Mouse (Mus musculus): ENCODE data around the gene Treml1. TPM values are rescaled to one million over a fixed set of nuclear protein-coding genes. Genes with fewer than 3 reads are reported as not detected.

Treml1 gene
- total RNA-seq, 2 experiments from 2014 or later: 0.31 TPM; not detected in 1

DNA sequence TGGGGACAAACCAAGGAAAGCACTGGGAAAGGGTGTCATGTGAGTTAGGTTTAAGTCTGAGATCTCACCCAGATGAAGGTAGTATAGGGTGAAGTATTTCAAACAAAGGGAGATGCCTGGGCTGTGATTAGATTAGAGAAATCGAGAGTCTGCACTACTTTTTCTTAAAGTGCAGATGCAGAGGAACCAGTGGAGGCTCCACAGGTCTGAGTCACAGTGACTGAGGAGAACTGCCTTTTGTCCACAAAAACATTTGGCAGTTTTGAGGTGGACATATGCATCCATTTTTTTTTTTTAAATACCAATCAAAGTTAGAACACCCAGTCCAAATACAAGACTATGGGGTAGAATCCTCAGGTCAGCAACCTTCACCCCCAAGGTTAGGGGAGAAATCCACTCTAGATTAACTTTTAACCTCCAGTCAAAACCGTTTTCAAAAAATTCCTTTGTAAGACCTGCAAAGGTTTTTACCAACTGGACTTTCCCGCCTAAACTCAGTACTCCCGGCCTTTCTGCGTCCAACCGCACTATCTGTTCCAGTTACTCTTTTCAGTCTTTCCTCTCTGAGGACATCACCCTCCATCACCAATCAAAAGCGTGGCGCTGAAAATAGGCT is 48.3 kb downstream of the Treml1 start:
- intact Hi-C loops (cut with DNase I): no loop called here
- DNase-seq: no peak

DNA sequence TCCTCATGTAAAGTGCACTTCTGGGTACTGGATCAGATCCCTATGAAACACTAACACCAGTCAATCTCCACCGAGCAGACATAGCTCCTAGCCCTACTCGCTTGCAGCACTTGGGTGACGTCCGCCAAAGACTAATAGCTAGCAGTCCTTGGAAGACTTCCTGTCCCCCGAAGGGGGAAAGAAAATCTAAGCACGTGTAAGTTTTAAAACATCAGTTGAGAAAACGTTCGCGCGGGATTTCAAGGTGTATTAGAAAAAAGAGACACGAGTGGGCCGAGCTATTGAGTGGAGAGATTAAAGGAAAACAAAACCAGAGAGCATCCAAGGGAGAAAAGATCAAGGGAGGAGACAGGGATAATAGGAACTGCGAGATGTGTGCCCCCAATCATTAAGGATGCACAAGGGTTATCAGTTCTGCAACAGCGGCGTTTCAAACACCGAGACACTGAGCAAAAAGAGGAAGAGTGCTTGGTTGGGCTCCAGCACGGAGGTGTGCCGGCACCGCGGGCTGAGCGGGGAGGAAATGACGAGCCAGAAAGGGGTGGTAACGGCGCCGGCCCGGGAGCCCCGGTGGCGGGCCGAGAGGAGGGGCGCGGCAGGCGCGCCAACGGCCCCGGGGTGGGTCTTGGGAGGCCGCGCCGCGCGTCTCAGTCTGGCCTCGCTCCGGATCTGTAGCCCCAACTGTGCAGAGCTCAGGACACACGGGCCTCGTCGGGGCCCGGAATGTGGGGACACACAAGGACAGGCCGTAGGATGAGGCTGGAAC is 49.0 kb downstream of the Treml1 start:
- intact Hi-C loops (cut with DNase I): no loop called here
- DNase-seq: peak; percentile 81

DNA sequence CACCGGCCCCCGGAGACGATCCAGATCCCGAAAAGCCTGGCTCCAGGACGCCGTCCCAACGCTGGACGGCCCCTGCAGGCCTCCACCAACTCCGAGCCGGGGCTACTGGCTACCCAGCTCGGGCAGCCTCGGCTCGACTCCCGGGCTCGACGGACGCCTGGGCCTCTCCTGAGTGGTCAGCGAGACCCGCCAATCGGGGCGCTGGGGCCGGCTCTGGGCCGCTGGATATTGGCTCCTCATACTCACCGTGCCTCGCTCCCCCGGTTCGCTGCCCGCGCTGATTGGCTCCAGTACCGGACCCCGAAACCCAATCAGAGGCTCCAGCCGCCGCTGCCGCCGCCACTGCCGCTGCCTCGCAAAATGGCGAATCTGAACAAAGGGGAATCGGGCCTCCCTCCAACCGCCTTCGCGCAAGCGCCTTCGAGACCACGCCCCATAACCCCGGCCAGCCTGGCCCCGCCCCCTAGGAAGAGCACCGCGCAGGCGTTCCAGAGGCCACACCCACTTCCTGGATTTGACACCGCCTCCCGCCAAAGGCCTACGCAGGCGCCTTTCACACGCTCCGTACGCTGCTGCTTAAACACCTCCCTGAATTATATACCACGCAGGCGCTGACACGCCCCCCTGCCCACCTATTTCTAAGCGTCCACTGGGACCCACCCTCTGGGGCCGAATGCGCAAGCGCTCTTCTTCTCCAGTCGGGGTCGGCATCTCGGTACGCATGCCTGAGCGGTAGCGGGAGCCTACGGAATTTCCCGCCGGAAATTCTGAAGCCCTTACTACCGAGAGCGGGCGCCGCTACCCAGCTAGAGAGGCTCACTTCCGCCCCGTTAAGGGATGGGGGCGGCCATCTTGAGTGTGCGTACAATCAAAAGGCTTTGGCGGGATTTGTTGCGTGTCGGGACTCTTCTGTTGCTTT is 49.9 kb downstream of the Treml1 start, which contains the start of the genes Nfya and Oard1:
Nfya (minus strand) TSS at position 527 of the 919 bp plus-strand sequence.
Oard1 (plus strand) TSS at position 635 of the 919 bp plus-strand sequence.
- DNase-seq: peak; percentile 100
- intact Hi-C loops (cut with DNase I): no loop called here

DNA sequence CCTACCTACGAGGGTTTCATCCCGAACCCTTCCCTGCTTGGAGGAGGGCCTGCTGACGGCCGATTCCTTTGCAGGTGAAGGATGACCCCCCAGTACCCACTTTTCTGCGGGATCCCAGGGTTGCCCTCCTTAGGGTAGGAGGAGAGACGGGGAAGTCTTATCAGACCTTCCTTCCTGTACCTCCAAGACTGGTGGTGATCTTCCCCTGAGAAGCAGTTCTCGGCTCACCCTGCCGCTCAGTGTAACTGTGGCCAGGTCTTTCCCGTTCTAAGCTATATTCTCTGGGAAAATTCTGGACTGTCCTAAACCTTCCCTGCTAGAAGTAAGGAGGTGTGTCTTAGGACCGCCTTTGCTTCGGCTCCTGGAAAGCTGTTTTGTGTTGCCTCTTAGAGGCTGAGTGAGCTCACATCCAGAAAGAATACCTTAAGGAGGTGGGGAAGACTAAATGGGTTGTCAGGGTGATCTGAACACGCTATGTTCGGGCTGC is 50.6 kb downstream of the Treml1 start:
- DNase-seq: no peak
- intact Hi-C loops (cut with DNase I): no loop called here

DNA sequence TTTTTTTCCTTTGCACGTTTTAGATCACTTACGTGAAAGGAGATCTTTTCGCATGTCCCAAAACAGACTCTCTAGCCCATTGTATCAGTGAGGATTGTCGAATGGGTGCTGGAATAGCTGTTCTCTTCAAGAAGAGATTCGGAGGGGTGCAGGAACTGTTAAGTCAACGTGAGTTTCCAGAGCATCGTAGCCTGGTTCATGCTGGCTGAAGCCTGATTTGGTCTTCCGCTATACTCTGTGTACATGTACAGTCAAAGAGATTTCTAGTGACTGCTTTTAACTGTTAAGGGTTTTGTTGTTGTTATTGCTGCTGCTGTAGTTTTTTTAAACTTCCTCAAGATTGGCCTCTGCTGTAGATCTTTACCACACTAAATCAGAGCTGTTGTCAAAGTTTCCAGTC is 51.5 kb downstream of the Treml1 start:
- DNase-seq: no peak
- intact Hi-C loops (cut with DNase I): no loop called here

DNA sequence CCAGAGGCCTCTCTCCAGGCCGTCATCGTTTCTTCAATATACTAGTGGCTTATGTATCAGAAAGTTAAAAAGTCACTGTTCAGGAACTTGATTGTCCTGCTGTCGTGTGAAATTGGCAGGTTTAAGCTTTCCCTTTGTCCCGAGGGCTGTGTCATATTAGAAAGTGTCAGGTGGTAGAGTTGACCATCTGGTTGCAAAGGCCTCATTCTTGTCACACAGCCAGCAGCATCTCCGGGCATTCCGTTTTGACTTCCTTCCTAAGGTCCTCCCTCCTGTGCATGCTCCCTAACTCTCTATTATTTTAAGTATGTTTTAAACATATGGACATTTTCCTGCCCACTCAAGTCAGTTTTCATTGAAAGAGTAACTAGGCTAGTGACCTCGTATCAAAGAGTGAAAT is 56.3 kb downstream of the Treml1 start:
- intact Hi-C loops (cut with DNase I): loop anchor here (2.0 kb wide), 1 partner anchor 51 kb away; no protein-coding TSS in a partner anchor
- peak in 1 of 2 experiments; percentile 62 for DNase-seq

Other genes with a start within 250 kb of the Treml1 start
- gene 9830107B12Rik, start 213.6 kb upstream of the Treml1 start, total RNA-seq (2021): not detected
- gene A530064D06Rik, start 192.6 kb upstream of the Treml1 start, total RNA-seq (2021): not detected
- gene Trem1, start 127.1 kb upstream of the Treml1 start, total RNA-seq (2021): under 1 TPM; 0.12 to 0.15 TPM
- not detected for gene Trem3, start 112.1 kb upstream of the Treml1 start, total RNA-seq (2021)
- under 1 TPM; 0.14 to 0.97 TPM for gene Treml4, start 95.6 kb upstream of the Treml1 start, total RNA-seq (2021)
- gene Treml2, start 60.4 kb upstream of the Treml1 start, total RNA-seq (2021): under 1 TPM; 0.42 to 0.69 TPM
- gene B430306N03Rik, start 43.8 kb upstream of the Treml1 start, total RNA-seq (2021): under 1 TPM in 1 of 2 experiments, not detected in 1; 0.15 TPM
- 1 to 10 TPM; 1.3 to 1.6 TPM for gene Trem2, start 13.5 kb upstream of the Treml1 start, total RNA-seq (2021)
- gene Nfya, start 50.0 kb downstream of the Treml1 start, total RNA-seq (2021): 10 to 100 TPM; 22.0 to 29.9 TPM
- 10 to 100 TPM; 11.5 to 16.4 TPM for gene Oard1, start 50.1 kb downstream of the Treml1 start, total RNA-seq (2021)
- 100 to 1,000 TPM; 227 to 228 TPM for gene Apobec2, start 73.0 kb downstream of the Treml1 start, total RNA-seq (2021)
- gene Tspo2, start 91.6 kb downstream of the Treml1 start, total RNA-seq (2021): 1 to 10 TPM in 1 of 2 experiments, not detected in 1; 1.0 TPM
- gene Unc5cl, start 95.0 kb downstream of the Treml1 start, total RNA-seq (2021): under 1 TPM in 1 of 2 experiments, not detected in 1; 0.72 TPM

Data from heart, postnatal 10 days (tissue).